Mouse (Mus musculus): ENCODE data around the gene Asb4.

The Asb4 gene

GRCm38 (mm10) chr6:5447013-5447412, 63.8 kb downstream of the Asb4 start:
- DNase-seq (ENCODE audit: low spot score), result no peak

GRCm38 (mm10) chr6:5447546-5447945, 64.4 kb downstream of the Asb4 start:
- no peak for DNase-seq (ENCODE audit: low spot score)

DNA sequence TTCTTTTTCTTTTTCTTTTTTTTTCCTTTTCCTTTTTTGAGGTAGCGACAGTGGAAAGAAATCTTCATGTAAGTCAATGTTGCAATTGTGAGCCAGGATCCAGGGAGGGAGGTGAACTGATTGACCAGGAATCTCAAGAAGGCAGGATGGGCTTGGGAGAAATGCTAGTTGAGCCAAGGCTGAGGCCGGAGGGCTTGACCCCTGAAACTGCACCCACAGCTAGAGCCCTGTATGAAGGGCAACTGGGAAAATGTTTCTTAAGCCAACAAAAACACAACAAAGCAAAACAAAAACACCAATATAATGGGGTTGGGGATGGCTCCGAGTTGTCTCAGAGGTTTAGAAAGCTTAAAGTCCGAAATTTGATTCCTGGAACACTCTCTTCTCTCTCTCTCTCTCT, 65.2 kb downstream of the Asb4 start:
- DNase-seq (ENCODE audit: low spot score), result no peak

GRCm38 (mm10) chr6:5449878-5450277, 66.7 kb downstream of the Asb4 start:
- no peak for DNase-seq (ENCODE audit: low spot score)

GRCm38 (mm10) chr6:5455836-5456235, 72.7 kb downstream of the Asb4 start:
- no peak for DNase-seq (ENCODE audit: low spot score)

DNA sequence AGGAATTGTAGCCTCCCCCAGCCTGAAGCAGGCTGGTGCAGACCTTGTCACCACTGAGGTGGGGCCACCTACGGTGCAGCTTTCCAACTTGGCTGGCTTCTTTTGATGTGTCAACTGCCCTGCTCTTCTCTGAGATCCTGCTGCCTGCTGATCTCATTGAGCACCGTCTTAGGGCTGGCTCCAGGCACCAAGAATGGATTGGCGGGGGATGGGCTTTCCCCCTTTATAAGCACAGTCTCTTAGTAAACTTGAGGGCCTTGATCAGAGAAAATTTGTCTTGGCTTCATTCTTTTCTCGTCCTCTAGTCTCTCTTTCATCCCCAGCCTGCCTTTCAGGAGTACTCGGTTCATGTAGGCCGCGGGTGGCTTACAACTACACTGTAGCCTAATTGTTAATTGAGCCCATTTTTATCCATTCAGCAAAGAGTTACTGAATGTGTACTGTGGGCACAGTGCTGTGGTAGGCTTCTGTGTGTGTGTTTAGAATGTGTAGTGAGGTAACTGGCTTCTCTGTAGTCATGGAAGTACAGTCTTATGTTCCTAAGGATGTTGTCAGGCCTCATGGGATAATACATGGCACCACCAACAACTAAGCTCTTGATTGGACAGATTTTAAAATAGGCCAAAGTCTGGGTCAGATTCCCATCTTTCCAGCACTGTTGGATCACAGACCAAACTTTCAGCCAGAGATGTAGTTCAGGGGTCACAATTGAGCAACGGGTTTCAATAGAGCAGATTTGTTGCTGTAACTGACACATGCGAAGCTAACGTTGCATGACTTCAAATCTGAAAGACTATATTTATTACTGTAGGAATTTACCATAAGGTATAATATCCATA, 87.5 kb downstream of the Asb4 start:
- DNase-seq (ENCODE audit: low spot score), result no peak

DNA sequence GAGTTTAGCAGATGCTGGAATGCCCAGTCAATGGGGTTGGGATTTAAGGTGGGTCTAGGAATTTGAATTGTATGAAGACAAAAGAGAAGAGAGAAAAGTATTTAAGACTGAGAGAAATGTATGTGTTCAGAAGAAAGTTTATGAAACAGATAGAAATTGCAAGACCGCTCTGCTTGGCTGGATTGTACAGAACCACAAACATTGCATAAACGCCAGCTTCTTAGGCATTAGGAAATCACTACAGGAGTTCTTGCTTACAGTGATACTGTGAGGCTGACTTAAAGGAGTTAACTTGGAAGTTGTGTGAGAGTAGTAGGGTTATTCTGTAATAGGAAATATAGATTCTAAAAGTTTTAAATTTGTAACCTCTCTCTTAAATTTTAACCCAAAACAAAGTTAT, 89.5 kb downstream of the Asb4 start:
- DNase-seq (ENCODE audit: low spot score), result no peak

GRCm38 (mm10) chr6:5474021-5474420, 90.8 kb downstream of the Asb4 start:
- DNase-seq (ENCODE audit: low spot score), result no peak

DNA sequence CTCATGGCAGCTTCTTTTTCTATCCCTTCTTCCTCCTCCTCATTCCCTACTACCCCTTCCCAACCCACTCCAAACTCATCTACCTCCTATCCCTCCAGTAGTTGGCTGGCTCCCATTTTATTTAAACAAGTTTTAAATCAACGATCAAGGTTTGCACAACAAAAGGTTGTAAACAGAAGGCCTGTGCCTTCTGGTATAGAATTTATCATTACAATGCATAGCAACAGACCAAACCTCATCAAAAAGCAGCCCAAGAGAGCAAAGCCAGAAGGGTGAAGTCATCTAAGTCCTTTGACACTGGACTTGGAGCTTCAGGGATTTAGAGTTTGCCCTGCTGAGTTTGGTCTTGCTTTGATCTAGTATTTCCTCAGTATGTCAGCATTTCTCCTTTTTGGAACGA, 97.9 kb downstream of the Asb4 start:
- DNase-seq (ENCODE audit: low spot score), result no peak

- DNase-seq (ENCODE audit: low spot score), result no peak
Measured at GRCm38 (mm10) chr6:5482270-5482783, 99.1 kb downstream of the Asb4 start.
